Mouse (Mus musculus) cerebral cortex, adult 2 months (tissue): ENCODE results near the gene Ap3d1.

Experiments
- WGBS: fragments of 180-500 bp; shearing (Covaris S2); methylation state at CpG from one replicate; pipeline ENCODE4 v1.1.7; 2018; 5-methylcytosine and 5-hydroxymethylcytosine counted together

Gene Ap3d1

DNA sequence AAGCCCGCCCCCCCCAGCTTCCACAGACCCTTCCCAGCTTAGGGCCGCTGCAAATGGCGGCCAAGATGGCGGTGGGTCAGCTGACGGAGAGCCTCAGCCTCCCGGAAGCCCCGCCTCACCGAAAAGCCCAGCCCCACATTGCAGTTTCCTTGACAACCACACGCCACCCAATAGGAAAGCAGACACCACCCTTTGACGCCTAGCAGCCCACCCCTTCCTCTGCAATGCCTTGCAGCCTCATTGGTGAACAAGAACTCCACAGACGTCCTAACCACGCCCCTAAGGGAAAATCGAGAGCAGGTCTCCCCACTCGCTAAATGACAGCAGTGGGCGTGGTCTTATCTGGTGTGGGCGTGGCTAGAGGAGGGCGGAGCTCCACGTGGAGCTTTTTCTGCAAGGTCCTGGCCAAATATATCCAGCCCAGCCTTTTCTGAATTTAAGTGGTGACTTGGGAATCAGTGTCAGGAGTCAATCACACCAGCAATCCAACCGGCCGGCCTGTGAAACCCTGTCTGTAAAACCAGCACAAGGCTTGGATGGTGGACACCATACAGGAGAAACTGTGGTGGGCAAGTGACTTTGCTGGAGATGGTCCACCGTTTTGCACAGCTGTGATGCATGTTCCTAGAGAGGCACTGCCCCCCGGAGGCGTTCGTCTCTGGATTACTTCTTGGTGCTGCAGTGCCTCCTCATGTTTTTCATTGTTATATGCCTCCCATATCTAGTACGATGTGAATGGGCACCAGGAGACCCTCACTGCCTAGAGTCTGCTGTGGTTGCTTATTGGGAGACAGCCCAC is at the start of gene Ap3d1:
TSS of gene Ap3d1 (minus strand) at position 85 of the 799 bp plus-strand sequence.
- under 1% methylated on average over 25 of the region's 25 CpGs for WGBS

DNA sequence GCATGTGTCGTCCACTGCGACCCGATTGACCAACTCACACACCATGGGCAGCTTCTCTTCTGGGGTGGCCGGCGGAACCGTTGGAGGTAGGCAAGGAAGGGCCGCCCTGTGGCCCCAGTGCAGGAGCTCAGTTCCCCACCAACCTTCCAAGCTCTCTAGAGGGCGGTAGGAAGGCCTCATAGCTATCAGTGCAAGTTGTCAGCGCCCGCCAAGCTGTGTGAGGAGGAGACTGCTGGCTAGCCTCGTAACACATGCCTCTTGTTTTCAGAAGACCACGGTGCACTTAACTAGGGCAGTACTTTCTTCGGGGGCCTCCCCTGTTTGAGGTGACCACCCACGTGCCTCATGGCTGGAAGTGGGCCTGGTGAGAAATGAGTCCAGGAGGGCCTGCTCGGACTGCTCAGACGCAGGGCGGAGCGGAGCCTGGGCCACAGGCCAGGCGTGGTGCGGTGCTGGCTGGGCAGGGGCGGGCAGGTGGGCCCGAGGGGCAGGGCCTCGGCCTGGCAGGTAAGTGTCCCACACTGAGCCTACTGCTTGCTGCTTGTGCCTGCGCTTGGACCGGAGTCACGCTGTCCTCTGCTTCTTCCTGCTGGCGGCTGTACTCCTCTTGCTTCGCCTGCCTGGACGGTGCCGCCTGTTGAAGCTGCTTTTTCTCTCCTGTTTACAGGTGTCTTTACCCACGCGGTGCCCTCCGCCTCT is 49.6 kb upstream of the Ap3d1 start:
- 64% methylated on average over 33 of the region's 33 CpGs for WGBS

DNA sequence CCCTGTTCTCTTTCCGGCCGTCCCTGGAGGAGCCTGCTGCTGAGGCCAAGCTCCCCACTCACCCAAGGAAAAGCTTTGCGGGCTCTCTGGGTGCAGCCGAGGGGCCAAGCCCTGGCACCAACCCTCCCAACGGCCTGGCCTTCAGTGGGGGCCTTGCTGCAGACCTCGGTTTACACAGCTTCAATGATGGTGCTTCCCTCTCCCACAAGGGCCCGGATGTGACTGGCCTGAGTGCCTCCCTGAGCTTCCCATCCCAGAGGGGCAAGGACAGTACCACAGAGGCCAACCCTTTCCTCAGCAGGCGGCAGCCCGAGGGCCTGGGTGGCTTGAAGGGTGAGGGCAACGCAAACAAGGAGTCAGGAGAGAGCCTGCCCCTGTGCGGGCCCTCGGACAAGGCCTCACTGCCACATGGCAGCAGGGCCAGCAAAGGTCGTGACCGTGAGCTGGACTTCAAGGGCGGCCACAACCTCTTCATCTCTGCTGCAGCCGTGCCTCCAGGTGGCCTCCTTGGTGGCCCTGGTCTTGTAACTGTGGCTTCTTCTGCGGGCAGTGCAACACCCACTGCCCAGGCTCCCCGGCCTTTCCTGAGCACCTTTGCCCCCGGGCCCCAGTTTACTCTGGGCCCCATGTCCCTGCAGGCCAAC is 48.8 kb upstream of the Ap3d1 start:
- 90% methylated on average over 19 of the region's 19 CpGs for WGBS

- WGBS: 86% methylated on average over 2 of the region's 2 CpGs
These were observed 45.5 kb upstream of the Ap3d1 start for GRCm38 (mm10) chr10:80787517-80787916.

DNA sequence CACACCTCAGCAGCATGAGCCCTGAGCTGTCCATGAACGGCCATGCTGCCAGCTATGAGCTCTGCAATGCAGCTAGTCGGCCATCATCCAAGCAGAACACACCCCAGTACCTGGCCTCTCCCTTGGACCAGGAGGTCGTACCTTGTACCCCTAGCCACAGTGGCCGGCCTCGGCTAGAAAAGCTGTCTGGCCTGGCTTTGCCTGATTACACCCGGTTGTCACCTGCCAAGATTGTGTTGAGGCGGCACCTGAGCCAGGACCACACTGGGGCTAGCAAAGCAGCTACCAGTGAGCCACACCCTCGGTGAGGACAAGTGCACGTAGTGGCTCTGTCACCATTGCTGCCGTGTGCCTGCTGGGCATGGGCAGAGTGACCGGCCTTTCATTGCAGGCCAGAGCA is 43.9 kb upstream of the Ap3d1 start:
- WGBS: 89% methylated on average over 11 of the region's 11 CpGs

DNA sequence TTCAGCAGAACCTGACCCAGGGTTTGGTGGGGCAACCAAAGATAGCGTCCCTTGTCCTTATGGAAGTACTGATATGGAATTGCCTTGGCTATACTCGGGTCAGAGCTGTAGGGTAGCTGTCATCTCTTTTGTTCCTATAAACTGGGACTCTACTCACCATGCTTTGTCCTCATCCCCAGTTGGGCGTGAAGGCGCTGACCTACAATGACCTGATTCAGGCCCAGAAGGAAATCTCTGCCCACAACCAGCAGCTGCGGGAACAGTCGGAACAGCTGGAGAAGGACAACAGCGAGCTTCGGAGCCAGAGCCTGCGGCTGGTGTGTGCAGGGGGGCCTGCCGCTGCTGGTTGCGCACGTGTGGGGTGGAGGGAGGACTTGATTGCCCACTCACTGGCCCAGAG is 42.8 kb upstream of the Ap3d1 start:
- 71% methylated on average over 12 of the region's 12 CpGs for WGBS

GRCm38 (mm10) chr10:80784302-80784701 is 42.2 kb upstream of the Ap3d1 start:
- 88% methylated on average over 2 of the region's 2 CpGs for WGBS

- 72% methylated on average over 5 of the region's 5 CpGs for WGBS
These were observed 35.1 kb upstream of the Ap3d1 start for GRCm38 (mm10) chr10:80777123-80777522.

- WGBS: 80% methylated on average over 6 of the region's 6 CpGs
These were observed 34.4 kb upstream of the Ap3d1 start for GRCm38 (mm10) chr10:80776358-80776869.

DNA sequence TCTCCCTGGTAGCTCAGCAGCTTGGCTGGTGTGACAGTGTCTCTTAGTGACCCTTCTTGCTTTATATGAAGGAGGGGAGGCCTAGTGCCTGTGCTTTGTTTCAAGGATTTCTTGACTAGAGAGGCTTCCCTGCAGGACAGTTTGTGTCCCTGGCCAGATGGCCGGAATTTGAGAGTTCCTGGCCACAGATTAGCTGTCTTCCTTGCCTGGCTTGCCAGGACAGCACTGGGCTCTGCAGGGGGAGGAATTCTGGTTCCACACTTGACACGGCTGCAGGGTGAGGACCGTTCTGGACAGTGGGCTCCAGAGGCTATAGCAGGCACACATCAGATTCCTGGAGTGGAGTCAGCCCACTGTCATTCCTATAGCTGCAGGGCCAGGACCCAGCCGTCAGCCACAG is 33.7 kb upstream of the Ap3d1 start:
- 68% methylated on average over 4 of the region's 4 CpGs for WGBS

DNA sequence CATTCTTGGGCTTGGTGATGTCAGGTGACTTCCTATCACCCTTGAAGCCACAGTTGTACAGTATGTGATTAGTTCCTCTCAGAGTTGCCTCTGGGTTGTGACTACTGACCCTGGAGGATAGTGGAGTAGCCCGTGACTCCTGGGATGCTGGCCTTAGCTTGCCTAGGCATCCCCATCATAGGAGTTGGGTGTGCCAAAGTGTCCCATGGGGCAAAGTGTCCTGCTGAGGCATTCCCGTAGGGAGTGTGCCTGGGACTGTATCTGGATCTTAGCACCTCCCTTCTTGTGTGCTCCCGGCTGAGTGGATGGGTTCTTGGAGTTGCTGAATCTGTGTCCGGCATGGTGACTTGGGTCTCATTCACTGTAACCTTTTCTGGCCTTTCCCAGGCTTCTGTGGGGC is 32.9 kb upstream of the Ap3d1 start:
- 54% methylated on average over 4 of the region's 4 CpGs for WGBS

DNA sequence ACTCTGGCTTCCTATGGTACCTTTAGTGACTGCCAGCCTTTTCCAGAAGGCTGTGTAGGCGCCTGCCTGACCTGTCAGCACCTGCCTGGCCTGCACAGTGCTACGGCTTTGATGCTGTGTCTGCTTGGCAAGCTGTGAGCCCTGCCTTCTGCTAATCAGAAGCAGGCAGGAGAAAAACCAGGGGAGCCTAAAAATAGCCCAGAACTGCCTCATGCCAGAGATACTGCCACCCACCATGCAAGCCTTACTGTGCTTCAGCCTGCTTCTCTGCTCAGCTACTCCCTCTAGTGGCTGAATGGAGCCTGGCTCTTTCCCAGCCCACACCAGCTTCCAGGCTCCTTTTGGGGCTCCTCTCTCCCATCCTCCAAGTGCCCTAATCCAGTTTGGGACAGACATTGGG is 32.5 kb upstream of the Ap3d1 start:
- 16% methylated on average over 2 of the region's 2 CpGs for WGBS

DNA sequence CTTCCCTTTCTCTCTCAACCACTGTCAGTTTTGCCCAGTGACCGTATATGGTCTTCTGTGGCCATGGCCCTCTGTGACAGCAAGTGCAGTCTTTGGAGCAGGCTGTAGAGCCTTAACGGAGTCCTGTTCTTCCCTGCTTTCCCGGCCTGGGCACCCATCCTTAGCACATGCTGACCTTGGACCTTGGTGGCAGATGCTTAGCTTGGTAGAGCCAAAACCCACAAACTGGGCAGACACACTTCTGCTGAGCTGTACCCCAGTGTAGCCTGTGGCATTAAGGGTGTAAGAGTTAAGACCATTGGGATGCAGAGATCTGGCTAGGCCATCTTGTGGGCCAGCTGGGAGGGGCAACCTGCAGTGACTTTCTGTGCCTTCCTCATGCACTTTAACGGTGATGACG is 31.8 kb upstream of the Ap3d1 start:
- WGBS: 66% methylated on average over 5 of the region's 5 CpGs

DNA sequence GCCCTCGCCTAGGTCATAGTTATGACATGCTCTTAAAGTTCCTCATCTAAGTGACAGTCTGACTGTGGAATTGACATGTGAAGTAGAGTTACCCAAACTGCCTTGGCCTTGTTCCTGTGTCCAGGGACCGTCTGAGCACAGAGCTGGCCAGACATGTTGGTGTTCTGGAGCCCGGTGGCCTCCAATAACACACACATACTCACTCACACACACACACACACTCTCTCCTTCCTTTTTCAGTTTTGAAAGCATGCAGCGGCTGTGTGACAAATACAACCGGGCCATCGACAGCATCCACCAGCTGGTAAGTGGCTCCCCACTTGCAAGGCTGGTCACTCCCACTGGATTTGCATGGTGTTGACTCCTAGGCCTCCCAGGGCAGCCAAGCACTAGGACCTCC is 26.3 kb upstream of the Ap3d1 start:
- 73% methylated on average over 6 of the region's 6 CpGs for WGBS

- 48% methylated on average over 10 of the region's 10 CpGs for WGBS
These were observed 24.2 kb upstream of the Ap3d1 start for GRCm38 (mm10) chr10:80766161-80766815.

DNA sequence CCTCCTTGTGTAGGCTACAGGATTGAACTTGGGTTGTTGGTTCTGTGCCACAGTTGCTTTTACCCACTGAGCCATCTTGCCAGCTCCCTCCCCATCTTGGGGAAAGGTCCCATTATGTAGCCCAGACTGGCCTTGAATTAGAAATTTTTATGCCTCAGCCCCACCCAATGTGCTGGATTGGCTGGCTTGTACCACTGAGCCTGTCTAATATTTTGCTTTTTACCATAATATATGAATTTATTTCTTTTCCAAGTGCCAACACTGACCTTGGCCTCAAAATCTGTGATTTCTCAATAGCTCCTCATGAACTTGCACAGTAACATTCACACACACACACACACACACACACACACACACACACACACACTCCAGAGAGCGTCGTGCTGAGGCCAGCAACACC is 23.7 kb upstream of the Ap3d1 start:
- WGBS: 44% methylated on average over 2 of the region's 2 CpGs

GRCm38 (mm10) chr10:80763502-80763901 is 21.4 kb upstream of the Ap3d1 start:
- 97% methylated on average over 2 of the region's 2 CpGs for WGBS

GRCm38 (mm10) chr10:80761821-80762220 is 19.8 kb upstream of the Ap3d1 start:
- 65% methylated on average over 3 of the region's 3 CpGs for WGBS

DNA sequence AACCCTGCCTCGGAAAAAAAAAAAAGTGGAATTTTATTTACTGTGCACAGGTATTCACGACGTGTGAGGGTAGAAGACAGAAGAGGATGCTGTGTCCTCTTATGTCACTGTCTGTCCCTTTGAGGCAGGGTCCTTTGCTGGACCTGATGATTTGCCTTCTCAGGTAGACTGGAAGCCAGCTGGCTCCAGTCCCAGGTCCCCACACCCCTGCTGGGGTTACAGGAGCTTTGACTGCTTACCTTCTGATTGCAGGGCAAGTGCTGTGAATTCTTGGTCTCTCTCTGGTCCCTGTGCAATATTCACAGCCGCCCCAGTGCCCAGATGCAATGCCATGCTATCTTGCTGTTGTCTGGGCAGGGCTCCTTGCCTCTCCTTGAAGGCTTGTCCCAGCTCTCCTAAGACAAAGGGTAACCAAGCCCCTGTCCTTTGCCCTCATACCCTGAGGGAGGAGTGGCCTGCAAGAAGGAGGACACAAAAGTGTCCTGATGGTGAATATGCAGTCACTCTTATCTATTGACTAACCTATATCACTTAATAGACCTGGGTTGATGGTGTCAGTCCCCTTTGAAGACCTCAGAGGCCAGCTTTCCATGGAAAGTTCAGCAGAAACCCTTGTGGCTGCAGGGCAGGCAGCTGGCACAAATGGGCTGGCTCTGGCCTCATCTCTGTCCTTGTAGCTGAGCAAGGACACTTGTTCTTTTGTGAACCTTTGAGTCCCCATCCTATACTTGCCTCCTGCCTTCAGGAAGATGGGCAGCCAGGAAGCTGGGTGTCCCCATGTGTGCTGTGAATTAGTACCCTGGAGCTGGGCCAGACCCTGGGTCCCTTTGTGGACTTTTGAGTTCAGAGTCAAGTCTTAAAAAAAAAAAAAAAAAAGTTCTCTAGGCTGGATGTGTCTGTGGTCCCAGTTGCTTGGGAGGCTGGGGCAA is 18.8 kb upstream of the Ap3d1 start:
- WGBS: 73% methylated on average over 4 of the region's 4 CpGs

GRCm38 (mm10) chr10:80758651-80759050 is 16.6 kb upstream of the Ap3d1 start:
- WGBS: 42% methylated on average over 7 of the region's 7 CpGs

DNA sequence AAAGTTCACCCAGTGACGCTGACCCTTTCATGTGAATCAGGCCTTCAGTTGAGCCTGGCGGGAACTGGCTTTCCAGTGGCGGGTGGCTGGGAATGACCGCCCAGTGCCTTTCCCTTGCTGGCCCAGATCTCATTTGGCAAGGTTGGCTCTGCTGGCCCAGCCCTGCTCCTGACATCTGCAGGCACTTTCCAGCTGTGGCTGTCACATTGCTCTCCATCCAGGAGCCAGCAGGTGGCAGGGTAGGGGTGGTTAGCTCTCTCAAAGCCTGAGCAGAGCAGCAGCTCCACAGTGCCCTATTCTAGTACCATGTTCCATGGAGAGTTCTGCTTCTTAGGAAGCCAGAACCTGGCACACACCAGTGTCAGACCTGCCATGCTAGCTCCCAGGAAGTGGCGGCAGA is 15.7 kb upstream of the Ap3d1 start:
- 26% methylated on average over 5 of the region's 5 CpGs for WGBS
